Mouse (Mus musculus): Measurements from ENCODE around the gene Smarca2. TPM values are rescaled to one million over a fixed set of nuclear protein-coding genes. Genes with fewer than 3 reads are reported as not detected.

The Smarca2 gene
- polyA plus RNA-seq, 1 experiment from 2014 or later, result 6.7 TPM

DNA sequence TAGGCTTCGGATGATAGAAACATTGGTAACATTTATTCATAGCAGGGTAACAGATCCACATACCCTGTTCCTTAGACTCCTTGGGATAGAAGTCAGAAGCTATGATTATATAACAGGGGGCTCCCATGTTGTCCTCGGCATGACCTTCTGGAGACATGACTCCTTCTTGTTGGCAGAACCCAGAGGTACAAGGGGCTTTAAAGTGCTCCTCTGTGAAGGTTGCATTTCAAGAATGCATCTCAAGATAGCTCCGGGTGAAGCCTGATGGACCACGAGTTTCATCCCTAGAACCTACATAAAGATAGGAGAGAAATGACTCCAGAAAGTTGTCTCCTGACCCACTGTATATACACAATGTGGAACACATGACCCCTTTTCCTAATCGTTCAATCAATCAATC, 27.4 kb downstream of the Smarca2 start:
- ATAC-seq, result no peak
- H3K9me3 ChIP-seq (ENCODE audit: low read length), result no peaks in the 10 kb centered on the region
- no peaks in the 10 kb centered on the region for H3K27me3 ChIP-seq (ENCODE audit: insufficient read depth, low read length)
- no peak for DNase-seq
- peaks cover 8% of the 10 kb centered on the region; the same call in 1 of the 2 replicates for H3K36me3 ChIP-seq (replicated peaks; ENCODE audit: insufficient read depth, low read length)
- no peak overlapping the region for H3K4me3 ChIP-seq (ENCODE audit: low read depth, low read length)
- no peak overlapping the region for H3K27ac ChIP-seq (ENCODE audit: low read depth)
- no peak overlapping the region for H3K9ac ChIP-seq (replicated peaks)
- WGBS (ENCODE audit: insufficient replicate concordance), result 79% methylated on average over 5 of the region's 5 CpGs
- no peak overlapping the region for H3K4me2 ChIP-seq (ENCODE audit: low read depth, low read length)
- H3K4me1 ChIP-seq (ENCODE audit: insufficient read depth), result no peaks in the 10 kb centered on the region
- TF ChIP-seq CTCF (IDR thresholded peaks at IDR 0.05; ENCODE audit: low read depth), result no peak
- no peak for TF ChIP-seq EP300 (IDR thresholded peaks at IDR 0.05; ENCODE audit: low read depth)

DNA sequence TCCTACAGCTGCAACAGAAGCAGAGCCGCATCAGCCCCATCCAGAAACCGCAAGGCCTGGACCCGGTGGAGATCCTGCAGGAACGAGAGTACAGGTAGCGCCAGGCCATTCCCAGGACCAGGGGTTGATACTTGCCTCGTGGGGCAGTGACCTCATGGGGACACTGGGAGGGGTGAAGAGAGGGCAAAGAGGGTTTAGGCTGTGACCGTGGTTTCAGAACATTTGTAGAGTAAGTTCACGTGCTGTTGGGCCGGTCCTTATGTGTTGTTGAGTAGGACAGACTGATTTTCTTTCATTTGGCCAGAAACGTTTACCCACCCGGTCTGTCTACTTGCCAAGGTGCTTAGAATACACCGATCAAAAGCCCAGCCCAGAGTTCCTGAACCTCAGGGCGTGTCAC, 35.7 kb downstream of the Smarca2 start:
- Histone ChIP-seq H3K36me3 (replicated peaks; ENCODE audit: insufficient read depth, low read length) (peaks cover 2% of the 10 kb centered on the region; the same call in 1 of the 2 replicates), H3K9me3 (ENCODE audit: low read length) (no peaks in the 10 kb centered on the region), H3K4me3 (ENCODE audit: low read depth, low read length) (no peak overlapping the region), H3K4me1 (ENCODE audit: insufficient read depth) (peaks cover 5% of the 10 kb centered on the region; the same call in 1 of the 2 replicates), H3K4me2 (ENCODE audit: low read depth, low read length) (no peak overlapping the region), H3K27me3 (ENCODE audit: insufficient read depth, low read length) (no peaks in the 10 kb centered on the region), H3K9ac (replicated peaks) (no peak overlapping the region), H3K27ac (ENCODE audit: low read depth) (no peak overlapping the region)
- ATAC-seq, result no peak
- TF ChIP-seq CTCF (IDR thresholded peaks at IDR 0.05; ENCODE audit: low read depth), result no peak
- TF ChIP-seq EP300 (IDR thresholded peaks at IDR 0.05; ENCODE audit: low read depth), result no peak
- no peak for DNase-seq
- WGBS (ENCODE audit: insufficient replicate concordance), result 88% methylated on average over 13 of the region's 13 CpGs

DNA sequence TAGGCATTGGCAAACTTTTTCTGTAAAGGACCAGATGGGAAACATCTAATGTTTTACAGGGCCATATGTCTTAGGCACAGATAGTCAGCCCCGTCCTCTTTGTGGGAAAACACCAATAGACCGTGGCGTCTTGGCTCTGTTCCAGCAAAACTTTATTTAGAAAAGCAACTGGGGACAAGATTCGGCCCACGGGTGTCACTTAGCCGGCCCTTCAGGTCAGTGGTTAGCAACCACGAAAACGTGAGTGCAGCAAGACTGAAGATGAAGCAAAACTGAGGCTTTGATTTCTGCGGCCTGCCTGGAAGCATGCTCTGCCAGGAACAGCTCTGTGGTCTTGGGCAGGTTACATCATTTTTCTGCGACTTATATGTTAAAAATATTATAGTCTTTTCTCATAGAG, 36.4 kb downstream of the Smarca2 start:
- Histone ChIP-seq H3K4me2 (ENCODE audit: low read depth, low read length) (no peak overlapping the region), H3K4me1 (ENCODE audit: insufficient read depth) (peaks cover 5% of the 10 kb centered on the region; the same call in 1 of the 2 replicates), H3K9me3 (ENCODE audit: low read length) (no peaks in the 10 kb centered on the region), H3K4me3 (ENCODE audit: low read depth, low read length) (no peak overlapping the region), H3K36me3 (replicated peaks; ENCODE audit: insufficient read depth, low read length) (peaks cover 2% of the 10 kb centered on the region; the same call in 1 of the 2 replicates), H3K9ac (replicated peaks) (no peak overlapping the region), H3K27me3 (ENCODE audit: insufficient read depth, low read length) (no peaks in the 10 kb centered on the region), H3K27ac (ENCODE audit: low read depth) (no peak overlapping the region)
- WGBS (ENCODE audit: insufficient replicate concordance), result 68% methylated on average over 10 of the region's 10 CpGs
- ATAC-seq, result no peak
- TF ChIP-seq EP300 (IDR thresholded peaks at IDR 0.05; ENCODE audit: low read depth) (no peak), CTCF (IDR thresholded peaks at IDR 0.05; ENCODE audit: low read depth) (no peak)
- no peak for DNase-seq

DNA sequence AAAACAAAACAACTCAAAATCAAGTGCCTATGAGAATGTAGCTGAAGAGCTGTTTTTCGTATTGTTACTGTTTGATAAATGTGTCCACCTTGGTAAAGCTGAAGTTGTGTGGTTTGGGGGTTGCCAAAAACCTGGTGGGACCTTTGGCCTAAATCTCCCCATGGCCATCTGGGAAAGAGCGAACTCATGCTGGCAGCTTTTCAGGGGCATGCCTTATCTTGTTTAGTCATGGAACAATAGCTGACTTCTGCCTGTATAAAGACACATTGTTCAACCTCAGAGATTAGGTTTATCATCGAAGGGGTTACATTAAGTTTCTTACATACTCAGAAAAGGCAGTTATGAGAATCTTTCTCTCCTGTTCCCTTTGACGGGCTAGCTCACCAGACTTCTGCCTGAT, 38.2 kb downstream of the Smarca2 start:
- 48% methylated on average over 4 of the region's 4 CpGs for WGBS (ENCODE audit: insufficient replicate concordance)
- no peak for DNase-seq

DNA sequence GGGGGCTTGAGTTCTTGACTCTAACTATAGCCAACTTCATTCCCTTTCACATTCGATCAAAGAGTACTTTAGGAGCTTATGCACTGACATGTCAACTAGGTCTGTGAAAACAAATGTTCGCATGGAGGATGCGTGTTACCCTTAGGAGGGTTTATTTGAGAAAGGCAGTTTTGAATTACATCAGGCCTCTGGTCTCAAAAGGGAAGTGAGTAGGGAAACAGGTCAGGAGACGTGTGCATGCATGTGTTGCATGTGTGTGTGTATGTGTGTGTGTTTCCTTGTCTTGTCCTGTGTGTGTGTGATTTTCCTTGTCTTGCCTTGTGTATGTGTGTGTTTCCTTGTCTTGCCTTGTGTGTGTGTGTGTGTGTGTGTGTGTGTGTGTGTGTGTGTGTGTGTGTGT, 39.1 kb downstream of the Smarca2 start:
- peaks cover 2% of the 10 kb centered on the region for H3K36me3 ChIP-seq (replicated peaks; ENCODE audit: insufficient read depth, low read length)
- ATAC-seq, result no peak
- no peak overlapping the region for H3K4me2 ChIP-seq (ENCODE audit: low read depth, low read length)
- H3K4me1 ChIP-seq (ENCODE audit: insufficient read depth), result peaks cover 5% of the 10 kb centered on the region; the same call in 1 of the 2 replicates
- no peak for TF ChIP-seq CTCF (IDR thresholded peaks at IDR 0.05; ENCODE audit: low read depth)
- no peak for TF ChIP-seq EP300 (IDR thresholded peaks at IDR 0.05; ENCODE audit: low read depth)
- WGBS (ENCODE audit: insufficient replicate concordance), result 75% methylated on average over 4 of the region's 4 CpGs
- DNase-seq, result no peak
- H3K27me3 ChIP-seq (ENCODE audit: insufficient read depth, low read length), result no peaks in the 10 kb centered on the region
- H3K27ac ChIP-seq (ENCODE audit: low read depth), result no peak overlapping the region
- no peak overlapping the region for H3K4me3 ChIP-seq (ENCODE audit: low read depth, low read length)
- no peak overlapping the region for H3K9ac ChIP-seq (replicated peaks)
- no peaks in the 10 kb centered on the region for H3K9me3 ChIP-seq (ENCODE audit: low read length)

More for the DNA sequence above, 38.2 kb downstream of the Smarca2 start:
- Histone ChIP-seq H3K4me1 (ENCODE audit: insufficient read depth) (peaks cover 5% of the 10 kb centered on the region; the same call in 1 of the 2 replicates), H3K27ac (ENCODE audit: low read depth) (no peak overlapping the region), H3K4me2 (ENCODE audit: low read depth, low read length) (no peak overlapping the region), H3K9me3 (ENCODE audit: low read length) (no peaks in the 10 kb centered on the region), H3K36me3 (replicated peaks; ENCODE audit: insufficient read depth, low read length) (peaks cover 2% of the 10 kb centered on the region; the same call in 1 of the 2 replicates), H3K4me3 (ENCODE audit: low read depth, low read length) (no peak overlapping the region), H3K27me3 (ENCODE audit: insufficient read depth, low read length) (no peaks in the 10 kb centered on the region), H3K9ac (replicated peaks) (no peak overlapping the region)
- ATAC-seq, result no peak
- TF ChIP-seq EP300 (IDR thresholded peaks at IDR 0.05; ENCODE audit: low read depth), result no peak
- no peak for TF ChIP-seq CTCF (IDR thresholded peaks at IDR 0.05; ENCODE audit: low read depth)

DNA sequence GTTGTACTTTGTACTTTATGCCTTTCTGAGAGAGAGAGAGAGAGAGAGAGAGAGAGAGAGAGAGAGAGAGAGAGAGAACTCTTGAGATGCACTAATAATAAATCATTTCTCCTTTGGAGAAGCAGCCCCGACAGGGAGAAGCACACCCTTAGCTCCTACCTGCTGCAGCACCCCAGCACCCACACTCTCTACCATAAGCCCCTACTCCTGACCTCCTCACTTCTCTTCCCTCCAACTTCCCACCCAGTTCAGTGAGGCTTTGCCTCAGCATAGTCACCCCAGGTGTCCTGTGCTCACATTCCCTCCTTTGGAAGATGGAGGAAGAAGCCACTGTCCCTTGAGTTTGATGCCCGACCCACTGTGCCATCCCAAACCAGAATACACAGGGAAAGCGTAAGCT, 40.2 kb downstream of the Smarca2 start:
- DNase-seq (no peak), ATAC-seq (no peak)
- 82% methylated on average over 3 of the region's 3 CpGs for WGBS (ENCODE audit: insufficient replicate concordance)
- no peak for TF ChIP-seq CTCF (IDR thresholded peaks at IDR 0.05; ENCODE audit: low read depth)
- TF ChIP-seq EP300 (IDR thresholded peaks at IDR 0.05; ENCODE audit: low read depth), result no peak
- no peak overlapping the region for H3K4me3 ChIP-seq (ENCODE audit: low read depth, low read length)
- H3K4me2 ChIP-seq (ENCODE audit: low read depth, low read length), result no peak overlapping the region
- no peaks in the 10 kb centered on the region for H3K27me3 ChIP-seq (ENCODE audit: insufficient read depth, low read length)
- peaks cover 5% of the 10 kb centered on the region; the same call in 1 of the 2 replicates for H3K4me1 ChIP-seq (ENCODE audit: insufficient read depth)
- no peak overlapping the region for H3K27ac ChIP-seq (ENCODE audit: low read depth)
- no peaks in the 10 kb centered on the region for H3K9me3 ChIP-seq (ENCODE audit: low read length)
- H3K9ac ChIP-seq (replicated peaks), result no peak overlapping the region
- peaks cover 6% of the 10 kb centered on the region for H3K36me3 ChIP-seq (replicated peaks; ENCODE audit: insufficient read depth, low read length)
